Mouse (Mus musculus) small intestine, adult 2 months (tissue): ENCODE measurements around the gene Gm13757. TPM values are rescaled to one million over a fixed set of nuclear protein-coding genes. Genes with fewer than 3 reads are reported as not detected.
"Not testable (repeated sequence)": the region's sequence is repeated elsewhere in the genome, so short reads cannot be mapped to it uniquely, and the experiment has no call there.

Experiments used
- H3K27ac ChIP-seq: fragments of 200-500 bp; 2 replicates; pipeline ENCODE4 v1.5.1; 2012; ENCODE audit warnings: low read depth, low read length, control low read depth, inconsistent platforms; ENCODE audit not compliant: insufficient read depth
- H3K27me3 ChIP-seq: fragments of 200-500 bp; 2 replicates; pipeline ENCODE4 v1.6.1; 2012; ENCODE audit warnings: mild to moderate bottlenecking, moderate library complexity, low read length, inconsistent platforms; ENCODE audit not compliant: control insufficient read depth, insufficient read depth
- H3K36me3 ChIP-seq: fragments of 200-500 bp; 2 replicates; pipeline ENCODE4 v1.6.1; 2012; ENCODE audit warnings: mild to moderate bottlenecking, low read length, control low read depth, inconsistent platforms; ENCODE audit not compliant: control insufficient read depth, insufficient read depth
- H3K4me1 ChIP-seq: fragments of 200-500 bp; 2 replicates; pipeline ENCODE4 v1.6.1; 2012; ENCODE audit warnings: low read length, inconsistent platforms, mixed read lengths; ENCODE audit not compliant: control insufficient read depth, insufficient read depth, insufficient read length
- H3K4me3 ChIP-seq: fragments of 200-500 bp; 2 replicates; pipeline ENCODE4 v1.5.1; 2012; ENCODE audit warnings: low read depth, mild to moderate bottlenecking, control low read depth, inconsistent platforms, low read length, moderate library complexity
- CTCF ChIP-seq: fragments of 200-500 bp; IDR thresholded peaks from 2 replicates; pipeline ENCODE4 v1.5.1; 2012; ENCODE audit warnings: low read depth, mild to moderate bottlenecking, control low read depth, inconsistent platforms, low read length, moderate library complexity, mixed read lengths; ENCODE audit not compliant: insufficient replicate concordance, insufficient read length; ENCODE audit errors: extremely low read depth
- POLR2A ChIP-seq: fragments of 200-500 bp; IDR thresholded peaks from 2 replicates; pipeline ENCODE4 v1.6.1; 2012; ENCODE audit warnings: low read depth, mild to moderate bottlenecking, control low read depth, inconsistent platforms, low read length, moderate library complexity
- WGBS: fragments of 180-500 bp; shearing (Covaris S2); methylation state at CpG from one replicate; pipeline ENCODE4 v1.1.7; 2018; 5-methylcytosine and 5-hydroxymethylcytosine counted together
- polyA plus RNA-seq: library from polyadenylated mRNA; depleted of rRNA; stranded (reverse); fragments of >200 nt; gene quantifications from 2 replicates; pipeline ENCODE4 v1.2.3, GENCODE M21; 2012; rRNA removed

The Gm13757 gene
- polyA plus RNA-seq = not detected in 2 replicates

DNA sequence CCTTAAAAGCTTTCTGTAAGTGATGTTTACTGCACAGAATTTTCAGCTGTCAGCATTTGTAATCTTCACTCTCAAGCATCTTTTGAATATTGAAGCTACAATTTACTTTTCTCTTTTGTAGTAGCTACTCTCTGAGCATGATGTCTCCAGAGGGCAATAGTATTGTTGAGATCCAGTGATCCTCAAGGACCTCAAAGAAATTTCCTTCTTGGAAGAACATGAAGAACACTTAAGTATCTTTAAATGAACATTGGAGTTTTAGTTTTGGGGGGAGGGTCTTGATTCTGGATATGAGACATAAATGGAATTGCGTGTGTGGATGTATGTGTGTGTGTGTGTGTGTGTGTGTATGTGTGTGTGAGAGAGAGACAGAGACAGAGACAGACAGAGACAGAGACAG, at the start of gene Gm13757:
TSS of gene Gm13757 (minus strand) at position 101 of the 400 bp plus-strand sequence.
- H3K36me3 ChIP-seq = no peaks in the 10 kb centered on the region
- no peak within 1 kb of the TSS for H3K27ac ChIP-seq
- no peak for TF ChIP-seq POLR2A
- TF ChIP-seq CTCF = no peak
- H3K4me1 ChIP-seq = no peaks in the 10 kb centered on the region
- 89% methylated on average over 1 of the region's 1 CpGs for WGBS
- H3K27me3 ChIP-seq = no peaks in the 10 kb centered on the region
- H3K4me3 ChIP-seq = no peak within 1 kb of the TSS

- no peak within 1 kb of the TSS for H3K4me3 ChIP-seq
- TF ChIP-seq CTCF (no peak), POLR2A (no peak)
- H3K36me3 ChIP-seq = no peaks in the 10 kb centered on the region
- WGBS = 59% methylated on average over 2 of the region's 2 CpGs
- H3K27ac ChIP-seq = no peak within 1 kb of the TSS
- H3K4me1 ChIP-seq = no peaks in the 10 kb centered on the region
- H3K27me3 ChIP-seq = no peaks in the 10 kb centered on the region
Observed at GRCm38 (mm10) chr2:88493020-88493419, 44.1 kb upstream of the Gm13757 start, which contains the start of gene Olfr1185-ps1. Gene Olfr1185-ps1 (plus strand): TSS chr2:88493320.

DNA sequence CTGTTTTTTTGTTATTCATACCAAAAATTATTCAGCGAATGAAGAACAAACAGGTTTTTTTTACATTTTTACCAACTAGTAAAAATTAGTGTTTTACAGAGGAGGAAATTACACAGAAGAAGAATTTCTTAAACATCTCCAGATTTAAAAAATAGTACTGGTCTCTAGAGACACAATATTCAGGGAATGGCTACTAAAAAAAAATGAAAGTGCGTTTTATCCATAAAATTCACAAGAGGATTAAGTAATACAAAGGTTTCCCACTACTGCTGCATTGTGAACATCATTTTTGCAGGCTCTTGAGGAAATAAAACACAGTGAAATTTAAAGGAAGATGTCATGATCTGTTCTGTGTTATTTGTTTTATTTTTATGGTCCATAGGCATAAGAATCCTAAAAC, 34.4 kb upstream of the Gm13757 start, which contains the start of gene Olfr1184:
TSS of gene Olfr1184 (plus strand) at position 301 of the 400 bp plus-strand sequence.
- TF ChIP-seq CTCF (no peak), POLR2A (no peak)
- WGBS = 82% methylated on average over 2 of the region's 2 CpGs
- no peaks in the 10 kb centered on the region for H3K4me1 ChIP-seq
- H3K4me3 ChIP-seq = no peak within 1 kb of the TSS
- no peaks in the 10 kb centered on the region for H3K27me3 ChIP-seq
- no peak within 1 kb of the TSS for H3K27ac ChIP-seq
- H3K36me3 ChIP-seq = no peaks in the 10 kb centered on the region

DNA sequence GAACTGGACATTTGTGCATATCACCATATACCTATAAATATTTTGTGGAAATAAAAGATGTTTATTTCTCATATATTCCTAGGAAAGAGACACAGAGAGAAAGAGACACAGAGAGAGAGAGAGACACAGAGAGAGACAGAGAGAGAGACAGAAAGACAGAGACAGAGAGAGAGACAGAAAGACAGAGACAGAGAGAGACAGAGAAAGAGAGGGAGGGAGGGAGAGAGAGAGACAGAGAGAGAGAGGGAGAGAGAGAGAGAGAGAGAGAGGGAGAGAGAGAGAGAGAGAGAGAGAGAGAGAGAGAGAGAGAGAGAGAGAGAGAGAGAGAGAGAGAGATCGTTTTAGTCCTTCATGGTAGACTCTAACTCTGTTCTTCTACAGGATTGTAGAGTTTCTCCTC, 5.6 kb upstream of the Gm13757 start, which contains the start of gene Olfr1183:
TSS of gene Olfr1183 (plus strand) at position 301 of the 400 bp plus-strand sequence.
- not testable (repeated sequence) for H3K4me3 ChIP-seq, H3K27me3 ChIP-seq, H3K27ac ChIP-seq, H3K4me1 ChIP-seq, H3K36me3 ChIP-seq
- WGBS = 81% methylated on average over 1 of the region's 1 CpGs

- Histone ChIP-seq H3K4me1 (no peaks in the 10 kb centered on the region), H3K4me3 (no peak within 1 kb of the TSS), H3K27ac (no peak within 1 kb of the TSS), H3K36me3 (no peaks in the 10 kb centered on the region), H3K27me3 (no peaks in the 10 kb centered on the region)
- TF ChIP-seq POLR2A (no peak), CTCF (no peak)
- WGBS = 88% methylated on average over 1 of the region's 1 CpGs
Observed at GRCm38 (mm10) chr2:88426071-88426470, 22.9 kb downstream of the Gm13757 start, which contains the start of gene Olfr1181. Gene Olfr1181 (minus strand): TSS chr2:88426171.

- no peaks in the 10 kb centered on the region for H3K4me1 ChIP-seq
- WGBS = 70% methylated on average over 2 of the region's 2 CpGs
- no peak within 1 kb of the TSS for H3K4me3 ChIP-seq
- TF ChIP-seq CTCF (no peak), POLR2A (no peak)
- H3K27ac ChIP-seq = no peak within 1 kb of the TSS
- no peaks in the 10 kb centered on the region for H3K27me3 ChIP-seq
- no peaks in the 10 kb centered on the region for H3K36me3 ChIP-seq
Observed at GRCm38 (mm10) chr2:88419051-88419450, 29.9 kb downstream of the Gm13757 start, which contains the start of gene Olfr1180. Gene Olfr1180 (minus strand): TSS chr2:88419151.

GRCm38 (mm10) chr2:88406353-88406752, 42.6 kb downstream of the Gm13757 start, which contains the start of gene Olfr1179:
Gene Olfr1179 (minus strand): TSS chr2:88406453.
- Histone ChIP-seq H3K36me3 (no peaks in the 10 kb centered on the region), H3K4me1 (no peaks in the 10 kb centered on the region), H3K4me3 (no peak within 1 kb of the TSS), H3K27me3 (no peaks in the 10 kb centered on the region), H3K27ac (no peak within 1 kb of the TSS)
- TF ChIP-seq CTCF = no peak
- no peak for TF ChIP-seq POLR2A
- 74% methylated on average over 3 of the region's 3 CpGs for WGBS

Other genes starting within 250 kb of the Gm13757 start
- gene Olfr1170, start 220.8 kb downstream of the Gm13757 start, polyA plus RNA-seq = not detected in 2 replicates
- gene Olfr1173, start 169.3 kb downstream of the Gm13757 start, polyA plus RNA-seq = not detected in 2 replicates
- gene Olfr1174-ps, start 134.0 kb downstream of the Gm13757 start, polyA plus RNA-seq = not detected in 2 replicates
- gene Olfr1175-ps, start 121.9 kb downstream of the Gm13757 start, polyA plus RNA-seq = not detected in 2 replicates
- not detected in 2 replicates for gene Olfr1176, start 112.4 kb downstream of the Gm13757 start, polyA plus RNA-seq
- not detected in 2 replicates for gene Olfr1177-ps, start 102.6 kb downstream of the Gm13757 start, polyA plus RNA-seq
- not detected in 2 replicates for gene Olfr1178, start 62.1 kb downstream of the Gm13757 start, polyA plus RNA-seq
- gene Olfr1179, start 42.7 kb downstream of the Gm13757 start, polyA plus RNA-seq = not detected in 2 replicates
- gene Olfr1180, start 30.0 kb downstream of the Gm13757 start, polyA plus RNA-seq = not detected in 2 replicates
- not detected in 2 replicates for gene Olfr1181, start 23.0 kb downstream of the Gm13757 start, polyA plus RNA-seq
- not detected in 2 replicates for gene Olfr1183, start 5.7 kb upstream of the Gm13757 start, polyA plus RNA-seq
- gene Olfr1184, start 34.5 kb upstream of the Gm13757 start, polyA plus RNA-seq = not detected in 2 replicates
- not detected in 2 replicates for gene Olfr1185-ps1, start 44.2 kb upstream of the Gm13757 start, polyA plus RNA-seq
- gene Olfr1186, start 69.4 kb upstream of the Gm13757 start, polyA plus RNA-seq = not detected in 2 replicates
- gene Olfr1188, start 107.8 kb upstream of the Gm13757 start, polyA plus RNA-seq = not detected in 2 replicates
- gene Olfr1189, start 137.3 kb upstream of the Gm13757 start, polyA plus RNA-seq = not detected in 2 replicates
- not detected in 2 replicates for gene Olfr1191-ps1, start 191.4 kb upstream of the Gm13757 start, polyA plus RNA-seq
- gene Olfr1192-ps1, start 199.4 kb upstream of the Gm13757 start, polyA plus RNA-seq = not detected in 2 replicates
- not detected in 2 replicates for gene Olfr1193, start 226.5 kb upstream of the Gm13757 start, polyA plus RNA-seq
- not detected in 2 replicates for gene Olfr1195, start 240.1 kb upstream of the Gm13757 start, polyA plus RNA-seq